Mouse (Mus musculus) midbrain, embryonic 10.5 days (tissue): ENCODE results near the gene Narf. TPM values are rescaled to one million over a fixed set of nuclear protein-coding genes. Genes with fewer than 3 reads are reported as not detected.

Experiments
- DNase-seq: peaks from one replicate; pipeline ENCODE4 v3.0.0-alpha.2; 2017; ENCODE audit warnings: low spot score
- H3K27ac ChIP-seq: fragments of 300-500 bp; sonication (generic); replicated peaks from 2 replicates; pipeline ENCODE4 v1.5.1; 2016; ENCODE audit warnings: mild to moderate bottlenecking
- H3K27me3 ChIP-seq: fragments of 300-500 bp; sonication (generic); 2 replicates; pipeline ENCODE4 v1.6.1; 2016; ENCODE audit warnings: low read depth, mild to moderate bottlenecking; ENCODE audit not compliant: poor library complexity, severe bottlenecking
- H3K36me3 ChIP-seq: fragments of 300-500 bp; sonication (generic); 2 replicates; pipeline ENCODE4 v1.6.1; 2016; ENCODE audit warnings: mild to moderate bottlenecking, moderate library complexity
- H3K4me1 ChIP-seq: fragments of 300-500 bp; sonication (generic); 2 replicates; pipeline ENCODE4 v1.6.1; 2016
- H3K4me3 ChIP-seq: fragments of 300-500 bp; sonication (generic); 2 replicates; pipeline ENCODE4 v1.5.1; 2016; ENCODE audit warnings: mild to moderate bottlenecking, moderate library complexity
- H3K9me3 ChIP-seq: fragments of 300-500 bp; sonication (generic); replicated peaks from 2 replicates; pipeline ENCODE4 v1.6.1; 2016; ENCODE audit warnings: mild to moderate bottlenecking
- WGBS: fragments of 180-500 bp; shearing (Covaris S2); methylation state at CpG from one replicate; pipeline ENCODE4 v1.1.7; 2016; 5-methylcytosine and 5-hydroxymethylcytosine counted together
- polyA plus RNA-seq: library from polyadenylated mRNA; unstranded; fragments of >200 nt; fragmentation: Nextera tagmentation; extraction: Ambion mirVana; gene quantifications from 2 replicates; pipeline ENCODE4 v1.2.1, GENCODE M21; 2016

Narf gene
- 59.3 and 71.0 TPM in 2 replicates for polyA plus RNA-seq

- peak within 1 kb of the TSS; percentile 80 for H3K4me3 ChIP-seq
- under 1% methylated on average over 50 of the region's 50 CpGs for WGBS
These were observed at the start of gene Narf for GRCm38 (mm10) chr11:121236564-121237344. Gene Narf, plus strand, starts transcription at chr11:121237253.

GRCm38 (mm10) chr11:121189681-121190080, 47.4 kb upstream of the Narf start:
- no peaks in the 10 kb centered on the region for H3K4me1 ChIP-seq
- peaks cover 5% of the 10 kb centered on the region; the same call in 1 of the 2 replicates for H3K36me3 ChIP-seq
- DNase-seq: no peak
- 92% methylated on average over 3 of the region's 3 CpGs for WGBS
- H3K4me3 ChIP-seq: no peak overlapping the region
- H3K27ac ChIP-seq: no peak overlapping the region
- no peaks in the 10 kb centered on the region for H3K9me3 ChIP-seq
- no peaks in the 10 kb centered on the region for H3K27me3 ChIP-seq

More at GRCm38 (mm10) chr11:121236564-121237344, at the start of gene Narf:
- Histone ChIP-seq H3K36me3 (peaks cover 30% of the 10 kb centered on the region), H3K27me3 (no peaks in the 10 kb centered on the region), H3K27ac (peak within 1 kb of the TSS; percentile 98), H3K9me3 (no peaks in the 10 kb centered on the region), H3K4me1 (peaks cover 32% of the 10 kb centered on the region)
- DNase-seq: peak; percentile 99

- H3K27ac ChIP-seq: no peak overlapping the region
- H3K4me1 ChIP-seq: no peaks in the 10 kb centered on the region
- no peaks in the 10 kb centered on the region for H3K9me3 ChIP-seq
- no peaks in the 10 kb centered on the region for H3K27me3 ChIP-seq
- H3K36me3 ChIP-seq: no peaks in the 10 kb centered on the region; the same call in 1 of the 2 replicates
- WGBS: 77% methylated on average over 2 of the region's 2 CpGs
- H3K4me3 ChIP-seq: no peak overlapping the region
- DNase-seq: no peak
These were observed 44.3 kb upstream of the Narf start for GRCm38 (mm10) chr11:121192742-121193141.

GRCm38 (mm10) chr11:121193415-121193814, 43.6 kb upstream of the Narf start:
- Histone ChIP-seq H3K4me3 (no peak overlapping the region), H3K27ac (no peak overlapping the region), H3K27me3 (no peaks in the 10 kb centered on the region), H3K4me1 (no peaks in the 10 kb centered on the region), H3K9me3 (no peaks in the 10 kb centered on the region), H3K36me3 (no peaks in the 10 kb centered on the region; the same call in 1 of the 2 replicates)
- WGBS: 86% methylated on average over 3 of the region's 3 CpGs
- DNase-seq: no peak

- no peak overlapping the region for H3K27ac ChIP-seq
- 51% methylated on average over 2 of the region's 2 CpGs for WGBS
These were observed 38.4 kb upstream of the Narf start for GRCm38 (mm10) chr11:121198622-121199021.

GRCm38 (mm10) chr11:121199851-121200250, 37.2 kb upstream of the Narf start:
- Histone ChIP-seq H3K9me3 (no peaks in the 10 kb centered on the region), H3K4me3 (no peak overlapping the region), H3K27me3 (no peaks in the 10 kb centered on the region), H3K4me1 (peaks cover 14% of the 10 kb centered on the region), H3K36me3 (no peaks in the 10 kb centered on the region; the same call in 1 of the 2 replicates), H3K27ac (no peak overlapping the region)
- DNase-seq: no peak
- 79% methylated on average over 4 of the region's 4 CpGs for WGBS

More at GRCm38 (mm10) chr11:121198622-121199021, 38.4 kb upstream of the Narf start:
- Histone ChIP-seq H3K4me1 (peaks cover 4% of the 10 kb centered on the region), H3K9me3 (no peaks in the 10 kb centered on the region), H3K27me3 (no peaks in the 10 kb centered on the region), H3K36me3 (no peaks in the 10 kb centered on the region; the same call in 1 of the 2 replicates), H3K4me3 (no peak overlapping the region)
- no peak for DNase-seq

GRCm38 (mm10) chr11:121200781-121201180, 36.3 kb upstream of the Narf start:
- H3K4me3 ChIP-seq: no peak overlapping the region
- DNase-seq: no peak
- H3K4me1 ChIP-seq: peaks cover 19% of the 10 kb centered on the region
- no peaks in the 10 kb centered on the region; the same call in 1 of the 2 replicates for H3K36me3 ChIP-seq
- H3K9me3 ChIP-seq: no peaks in the 10 kb centered on the region
- 89% methylated on average over 6 of the region's 6 CpGs for WGBS
- H3K27me3 ChIP-seq: no peaks in the 10 kb centered on the region
- no peak overlapping the region for H3K27ac ChIP-seq

- DNase-seq: peak; percentile 19
- H3K4me1 ChIP-seq: peaks cover 19% of the 10 kb centered on the region
- no peaks in the 10 kb centered on the region for H3K27me3 ChIP-seq
- H3K36me3 ChIP-seq: no peaks in the 10 kb centered on the region; the same call in 1 of the 2 replicates
- H3K4me3 ChIP-seq: no peak overlapping the region
- 73% methylated on average over 11 of the region's 11 CpGs for WGBS
- H3K27ac ChIP-seq: no peak overlapping the region
- no peaks in the 10 kb centered on the region for H3K9me3 ChIP-seq
These were observed 35.4 kb upstream of the Narf start for GRCm38 (mm10) chr11:121201436-121202198.

GRCm38 (mm10) chr11:121203859-121204160, 33.2 kb upstream of the Narf start:
- no peaks in the 10 kb centered on the region for H3K9me3 ChIP-seq
- DNase-seq: no peak
- peaks cover 14% of the 10 kb centered on the region for H3K36me3 ChIP-seq
- H3K4me1 ChIP-seq: peaks cover 19% of the 10 kb centered on the region
- H3K27ac ChIP-seq: peak overlapping the region; percentile 93
- no peaks in the 10 kb centered on the region for H3K27me3 ChIP-seq
- WGBS: 0% methylated on average over 5 of the region's 5 CpGs
- peak overlapping the region; percentile 83 for H3K4me3 ChIP-seq

- H3K9me3 ChIP-seq: no peaks in the 10 kb centered on the region
- under 1% methylated on average over 70 of the region's 70 CpGs for WGBS
- no peaks in the 10 kb centered on the region for H3K27me3 ChIP-seq
- H3K4me1 ChIP-seq: peaks cover 19% of the 10 kb centered on the region
- peaks cover 19% of the 10 kb centered on the region for H3K36me3 ChIP-seq
- peak within 1 kb of the TSS; percentile 83 for H3K4me3 ChIP-seq
- H3K27ac ChIP-seq: peak within 1 kb of the TSS; percentile 93
- peak; percentile 97 for DNase-seq
These were observed 32.7 kb upstream of the Narf start, which contains the start of the genes Hexdc and Ogfod3 for GRCm38 (mm10) chr11:121204161-121205006. Gene Hexdc, plus strand, starts transcription at chr11:121204433. Gene Ogfod3, minus strand, starts transcription at chr11:121204711.

GRCm38 (mm10) chr11:121216831-121217230, 20.2 kb upstream of the Narf start:
- Histone ChIP-seq H3K27ac (no peak overlapping the region), H3K36me3 (peaks cover 70% of the 10 kb centered on the region), H3K4me3 (no peak overlapping the region), H3K27me3 (no peaks in the 10 kb centered on the region), H3K4me1 (no peaks in the 10 kb centered on the region), H3K9me3 (no peaks in the 10 kb centered on the region)
- WGBS: 92% methylated on average over 3 of the region's 3 CpGs
- DNase-seq: no peak

GRCm38 (mm10) chr11:121219776-121220175, 17.3 kb upstream of the Narf start:
- no peak for DNase-seq
- Histone ChIP-seq H3K4me1 (no peaks in the 10 kb centered on the region), H3K4me3 (no peak overlapping the region), H3K36me3 (peaks cover 91% of the 10 kb centered on the region), H3K9me3 (no peaks in the 10 kb centered on the region), H3K27ac (no peak overlapping the region), H3K27me3 (no peaks in the 10 kb centered on the region)
- 91% methylated on average over 11 of the region's 11 CpGs for WGBS
